Mouse (Mus musculus) kidney, adult 2 months (tissue): ENCODE results near the gene Dcbld1.

Experiments used
- CTCF ChIP-seq: fragments of 200-500 bp; conservative IDR thresholded peaks from 2 replicates; pipeline ENCODE4 v1.5.1; 2011; ENCODE audit warnings: low read depth, mild to moderate bottlenecking, control low read depth, low read length, moderate library complexity, mixed read lengths; ENCODE audit not compliant: insufficient read depth, insufficient read length
- POLR2A ChIP-seq: fragments of 200-500 bp; IDR thresholded peaks from one replicate; pipeline ENCODE4 v1.6.1; 2011; ENCODE audit warnings: low read depth, low read length, control low read depth

- TF ChIP-seq CTCF (no peak), POLR2A (no peak)
Observed at GRCm38 (mm10) chr10:52233301-52233968, at the start of gene Dcbld1.
